Mouse (Mus musculus): Measurements from ENCODE around the gene Tbpl1. TPM values are rescaled to one million over a fixed set of nuclear protein-coding genes. Genes with fewer than 3 reads are reported as not detected.

Tbpl1 gene
- 62.2 TPM for total RNA-seq (2023)

DNA sequence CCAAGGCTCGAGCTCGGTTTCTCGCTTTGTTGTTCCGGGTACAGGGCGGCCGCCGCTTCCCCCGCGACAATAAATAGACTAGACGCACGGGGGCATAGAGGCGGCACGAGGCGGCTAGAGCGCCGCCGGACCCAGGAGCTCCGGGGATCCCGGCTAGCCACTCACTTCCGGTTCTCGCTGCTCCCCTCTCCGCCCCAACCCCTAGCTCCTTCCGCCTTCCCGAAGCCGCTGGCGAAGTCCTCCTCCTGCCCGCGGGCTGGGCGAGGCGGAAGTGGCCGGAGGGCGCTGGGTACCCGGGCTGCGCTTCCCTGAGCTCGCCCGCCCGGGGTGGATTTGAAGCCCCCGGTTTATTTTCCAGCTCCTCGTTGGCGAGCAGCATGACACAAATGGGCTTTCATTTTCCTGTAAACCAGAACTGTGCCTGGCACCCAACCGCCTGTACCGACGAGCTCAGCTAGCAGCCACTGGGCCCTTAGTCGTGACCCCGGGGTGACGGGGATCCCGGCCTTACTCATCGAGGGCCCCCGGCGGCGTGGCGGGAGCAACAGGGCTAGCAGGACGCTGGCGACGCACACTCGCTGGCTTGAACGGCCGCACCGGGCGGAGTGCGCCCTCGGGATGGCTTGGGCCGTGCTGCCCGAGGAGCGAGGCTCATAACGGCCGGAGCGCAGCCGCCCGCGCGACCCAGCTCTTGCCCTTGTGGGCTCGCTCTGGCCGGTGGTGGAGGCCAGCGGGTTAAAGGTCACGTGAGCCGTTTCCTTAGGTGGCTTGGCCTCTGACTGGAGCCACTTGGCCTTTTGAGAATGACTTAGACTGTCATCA lies at the start of gene Tbpl1:
Tbpl1 (minus strand) TSS at position 667 of the 822 bp plus-strand sequence.

Other genes with a start within 250 kb of the Tbpl1 start
- not detected for gene Slc2a12, start 86.9 kb downstream of the Tbpl1 start, total RNA-seq (2023)
- gene Tcf21, start 88.2 kb upstream of the Tbpl1 start, total RNA-seq (2023) = not detected